Mouse (Mus musculus) MEL (cell line): Measurements from ENCODE around the gene Cdh5.

Experiments
- HCFC1 ChIP-seq: IDR thresholded peaks from 2 replicates; pipeline ENCODE4 v1.6.1; 2012; ENCODE audit warnings: low read depth, mild to moderate bottlenecking, inconsistent platforms, low read length, improper control_type of control experiment, moderate library complexity
- POLR2A ChIP-seq, 2 experiments: IDR thresholded peaks; 2 replicates each; pipeline ENCODE4 v1.6.1; 2011 to 2012; ENCODE audit warnings: low read length in 2 of 2, mild to moderate bottlenecking in 2 of 2, control low read depth in 1 of 2, improper control_type of control experiment in 1 of 2, low read depth in 1 of 2, moderate library complexity in 1 of 2; ENCODE audit not compliant: control insufficient read depth in 1 of 2, insufficient read depth in 1 of 2, poor library complexity in 1 of 2
- TAL1 ChIP-seq: IDR thresholded peaks from 2 replicates; pipeline ENCODE4 v1.6.1; 2012; ENCODE audit warnings: mild to moderate bottlenecking, inconsistent platforms, low read length, moderate library complexity, mixed read lengths
- ZC3H11A ChIP-seq: IDR thresholded peaks from 2 replicates; pipeline ENCODE4 v1.6.1; 2012; ENCODE audit warnings: low read depth, mild to moderate bottlenecking, inconsistent platforms, low read length, improper control_type of control experiment

DNA sequence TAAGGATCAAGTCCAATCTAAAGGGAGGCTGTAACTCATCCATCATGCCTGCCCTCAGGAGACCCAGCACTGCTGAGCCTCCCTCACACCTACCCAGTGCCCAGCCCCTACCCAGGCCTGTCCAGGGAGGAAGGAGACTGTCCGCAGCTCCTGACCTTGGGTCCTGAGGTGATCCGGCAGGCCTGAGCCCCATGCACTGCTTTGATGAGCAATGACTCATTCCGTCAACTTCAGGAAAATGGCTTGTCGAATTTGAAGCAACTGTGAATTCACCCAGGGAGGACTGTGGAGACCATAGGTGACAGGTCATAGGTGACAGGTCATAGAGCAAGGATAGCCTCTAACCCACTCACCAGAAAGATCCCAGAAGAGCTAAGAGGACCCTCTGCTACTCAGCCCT is 42.0 kb downstream of the Cdh5 start:
- TF ChIP-seq ZC3H11A (no peak), HCFC1 (no peak), POLR2A (IDR thresholded peaks at IDR 0.05; ENCODE audit: control insufficient read depth in 1 of 2, insufficient read depth in 1 of 2, low read depth in 1 of 2, low read length in 2 of 2, poor library complexity in 1 of 2) (no peak), TAL1 (no peak)
